Mouse (Mus musculus): ENCODE measurements around the gene Thumpd3. TPM values are rescaled to one million over a fixed set of nuclear protein-coding genes. Genes with fewer than 3 reads are reported as not detected.
A peak's percentile ranks its signal among the peaks of the same experiment; 100 is the strongest.

Thumpd3 gene
- 42.6 and 47.0 TPM in 2 replicates for polyA plus RNA-seq (2014; fragmentation: Nextera tagmentation; extraction: Ambion mirVana)

- peak within 1 kb of the TSS; percentile 76 for H3K4me3 ChIP-seq (ENCODE audit: low read depth, low read length)
- no peaks in the 10 kb centered on the region for H3K27me3 ChIP-seq (ENCODE audit: control insufficient read depth, insufficient read depth, low read length)
- peak within 1 kb of the TSS; percentile 67 for H3K9ac ChIP-seq (replicated peaks; ENCODE audit: low read depth, low read length)
- H3K9me3 ChIP-seq (ENCODE audit: control insufficient read depth, low read depth, low read length) = no peaks in the 10 kb centered on the region
- H3K27ac ChIP-seq (ENCODE audit: low read length) = peak within 1 kb of the TSS; percentile 89
- WGBS = under 1% methylated on average over 59 of the region's 59 CpGs
- peak within 1 kb of the TSS; percentile 85 for H3K4me2 ChIP-seq (replicated peaks; ENCODE audit: low read depth, low read length)
- peaks cover 10% of the 10 kb centered on the region; the same call in 1 of the 2 replicates for H3K4me1 ChIP-seq (ENCODE audit: control insufficient read depth, insufficient read depth, low read length)
- H3K36me3 ChIP-seq (ENCODE audit: control insufficient read depth, insufficient read depth, low read length) = peaks cover 18% of the 10 kb centered on the region
- ATAC-seq (ENCODE audit: insufficient number of reproducible peaks, insufficient read depth, low FRiP score, low read depth) = peak; percentile 100
Measured at GRCm38 (mm10) chr6:113046041-113046975, at the start of gene Thumpd3. Gene Thumpd3 (plus strand): TSS chr6:113046225.

GRCm38 (mm10) chr6:112999199-112999598, 46.8 kb upstream of the Thumpd3 start:
- Histone ChIP-seq H3K9ac (replicated peaks; ENCODE audit: low read depth, low read length) (no peak overlapping the region), H3K36me3 (ENCODE audit: control insufficient read depth, insufficient read depth, low read length) (no peaks in the 10 kb centered on the region), H3K27me3 (ENCODE audit: control insufficient read depth, insufficient read depth, low read length) (no peaks in the 10 kb centered on the region), H3K4me1 (ENCODE audit: control insufficient read depth, insufficient read depth, low read length) (no peaks in the 10 kb centered on the region), H3K4me2 (replicated peaks; ENCODE audit: low read depth, low read length) (no peak overlapping the region), H3K27ac (ENCODE audit: low read length) (no peak overlapping the region), H3K4me3 (ENCODE audit: low read depth, low read length) (no peak overlapping the region), H3K9me3 (ENCODE audit: control insufficient read depth, low read depth, low read length) (no peaks in the 10 kb centered on the region)
- 34% methylated on average over 2 of the region's 2 CpGs for WGBS
- ATAC-seq (ENCODE audit: insufficient number of reproducible peaks, insufficient read depth, low FRiP score, low read depth) = no peak

- Histone ChIP-seq H3K9me3 (ENCODE audit: control insufficient read depth, low read depth, low read length) (no peaks in the 10 kb centered on the region), H3K27ac (ENCODE audit: low read length) (no peak overlapping the region), H3K36me3 (ENCODE audit: control insufficient read depth, insufficient read depth, low read length) (no peaks in the 10 kb centered on the region), H3K4me2 (replicated peaks; ENCODE audit: low read depth, low read length) (no peak overlapping the region), H3K27me3 (ENCODE audit: control insufficient read depth, insufficient read depth, low read length) (no peaks in the 10 kb centered on the region), H3K4me3 (ENCODE audit: low read depth, low read length) (no peak overlapping the region), H3K9ac (replicated peaks; ENCODE audit: low read depth, low read length) (no peak overlapping the region), H3K4me1 (ENCODE audit: control insufficient read depth, insufficient read depth, low read length) (no peaks in the 10 kb centered on the region)
- WGBS = 39% methylated on average over 11 of the region's 11 CpGs
- ATAC-seq (ENCODE audit: insufficient number of reproducible peaks, insufficient read depth, low FRiP score, low read depth) = peak; percentile 86; the same call in 1 of the 2 replicates
Measured at GRCm38 (mm10) chr6:113000666-113001287, 45.2 kb upstream of the Thumpd3 start.

GRCm38 (mm10) chr6:113001719-113002118, 44.3 kb upstream of the Thumpd3 start:
- Histone ChIP-seq H3K27ac (ENCODE audit: low read length) (no peak overlapping the region), H3K27me3 (ENCODE audit: control insufficient read depth, insufficient read depth, low read length) (no peaks in the 10 kb centered on the region), H3K9ac (replicated peaks; ENCODE audit: low read depth, low read length) (no peak overlapping the region), H3K36me3 (ENCODE audit: control insufficient read depth, insufficient read depth, low read length) (no peaks in the 10 kb centered on the region), H3K4me3 (ENCODE audit: low read depth, low read length) (no peak overlapping the region), H3K4me1 (ENCODE audit: control insufficient read depth, insufficient read depth, low read length) (no peaks in the 10 kb centered on the region), H3K9me3 (ENCODE audit: control insufficient read depth, low read depth, low read length) (no peaks in the 10 kb centered on the region), H3K4me2 (replicated peaks; ENCODE audit: low read depth, low read length) (no peak overlapping the region)
- no peak for ATAC-seq (ENCODE audit: insufficient number of reproducible peaks, insufficient read depth, low FRiP score, low read depth)
- WGBS = 68% methylated on average over 12 of the region's 12 CpGs

- ATAC-seq (ENCODE audit: insufficient number of reproducible peaks, insufficient read depth, low FRiP score, low read depth) = no peak
- WGBS = 86% methylated on average over 10 of the region's 10 CpGs
Measured at GRCm38 (mm10) chr6:113003313-113004111, 42.5 kb upstream of the Thumpd3 start.

GRCm38 (mm10) chr6:113006833-113007232, 39.2 kb upstream of the Thumpd3 start:
- H3K36me3 ChIP-seq (ENCODE audit: control insufficient read depth, insufficient read depth, low read length) = no peaks in the 10 kb centered on the region
- H3K9ac ChIP-seq (replicated peaks; ENCODE audit: low read depth, low read length) = no peak overlapping the region
- no peak overlapping the region for H3K4me2 ChIP-seq (replicated peaks; ENCODE audit: low read depth, low read length)
- no peaks in the 10 kb centered on the region for H3K9me3 ChIP-seq (ENCODE audit: control insufficient read depth, low read depth, low read length)
- H3K27me3 ChIP-seq (ENCODE audit: control insufficient read depth, insufficient read depth, low read length) = no peaks in the 10 kb centered on the region
- no peaks in the 10 kb centered on the region for H3K4me1 ChIP-seq (ENCODE audit: control insufficient read depth, insufficient read depth, low read length)
- no peak overlapping the region for H3K27ac ChIP-seq (ENCODE audit: low read length)
- 46% methylated on average over 2 of the region's 2 CpGs for WGBS
- no peak for ATAC-seq (ENCODE audit: insufficient number of reproducible peaks, insufficient read depth, low FRiP score, low read depth)
- no peak overlapping the region for H3K4me3 ChIP-seq (ENCODE audit: low read depth, low read length)

More at GRCm38 (mm10) chr6:113003313-113004111, 42.5 kb upstream of the Thumpd3 start:
- no peak overlapping the region for H3K27ac ChIP-seq (ENCODE audit: low read length)
- H3K4me3 ChIP-seq (ENCODE audit: low read depth, low read length) = no peak overlapping the region
- H3K36me3 ChIP-seq (ENCODE audit: control insufficient read depth, insufficient read depth, low read length) = no peaks in the 10 kb centered on the region
- H3K9ac ChIP-seq (replicated peaks; ENCODE audit: low read depth, low read length) = no peak overlapping the region
- H3K9me3 ChIP-seq (ENCODE audit: control insufficient read depth, low read depth, low read length) = no peaks in the 10 kb centered on the region
- no peak overlapping the region for H3K4me2 ChIP-seq (replicated peaks; ENCODE audit: low read depth, low read length)
- H3K4me1 ChIP-seq (ENCODE audit: control insufficient read depth, insufficient read depth, low read length) = no peaks in the 10 kb centered on the region
- no peaks in the 10 kb centered on the region for H3K27me3 ChIP-seq (ENCODE audit: control insufficient read depth, insufficient read depth, low read length)

GRCm38 (mm10) chr6:113011886-113012285, 34.1 kb upstream of the Thumpd3 start:
- Histone ChIP-seq H3K27ac (ENCODE audit: low read length) (no peak overlapping the region; the same call in 1 of the 2 replicates), H3K27me3 (ENCODE audit: control insufficient read depth, insufficient read depth, low read length) (no peaks in the 10 kb centered on the region), H3K36me3 (ENCODE audit: control insufficient read depth, insufficient read depth, low read length) (no peaks in the 10 kb centered on the region), H3K4me3 (ENCODE audit: low read depth, low read length) (no peak overlapping the region), H3K9ac (replicated peaks; ENCODE audit: low read depth, low read length) (no peak overlapping the region), H3K9me3 (ENCODE audit: control insufficient read depth, low read depth, low read length) (no peaks in the 10 kb centered on the region), H3K4me2 (replicated peaks; ENCODE audit: low read depth, low read length) (no peak overlapping the region), H3K4me1 (ENCODE audit: control insufficient read depth, insufficient read depth, low read length) (no peaks in the 10 kb centered on the region)
- WGBS = 66% methylated on average over 2 of the region's 2 CpGs
- no peak for ATAC-seq (ENCODE audit: insufficient number of reproducible peaks, insufficient read depth, low FRiP score, low read depth)

GRCm38 (mm10) chr6:113012495-113012941, 33.5 kb upstream of the Thumpd3 start:
- 49% methylated on average over 6 of the region's 6 CpGs for WGBS
- no peak overlapping the region for H3K4me2 ChIP-seq (replicated peaks; ENCODE audit: low read depth, low read length)
- no peaks in the 10 kb centered on the region for H3K36me3 ChIP-seq (ENCODE audit: control insufficient read depth, insufficient read depth, low read length)
- no peaks in the 10 kb centered on the region for H3K27me3 ChIP-seq (ENCODE audit: control insufficient read depth, insufficient read depth, low read length)
- H3K9ac ChIP-seq (replicated peaks; ENCODE audit: low read depth, low read length) = no peak overlapping the region
- no peaks in the 10 kb centered on the region for H3K9me3 ChIP-seq (ENCODE audit: control insufficient read depth, low read depth, low read length)
- no peaks in the 10 kb centered on the region for H3K4me1 ChIP-seq (ENCODE audit: control insufficient read depth, insufficient read depth, low read length)
- H3K27ac ChIP-seq (ENCODE audit: low read length) = peak overlapping the region; percentile 52
- ATAC-seq (ENCODE audit: insufficient number of reproducible peaks, insufficient read depth, low FRiP score, low read depth) = no peak
- no peak overlapping the region for H3K4me3 ChIP-seq (ENCODE audit: low read depth, low read length)

Data from stomach, embryonic 14.5 days (tissue).